Mouse (Mus musculus) forebrain, postnatal 0 days (tissue): ENCODE results near the gene Agtpbp1. TPM values are rescaled to one million over a fixed set of nuclear protein-coding genes. Genes with fewer than 3 reads are reported as not detected.

Source experiments
- ATAC-seq: fragments of 200-750 bp; cut with Nextera tagmentation; 2 replicates; pipeline ENCODE4 v1.8.0; 2017; ENCODE audit warnings: mild to moderate bottlenecking, moderate library complexity
- DNase-seq: peaks from one replicate; pipeline ENCODE4 v3.0.0-alpha.2; 2015
- H3K27ac ChIP-seq: fragments of 300-500 bp; sonication (generic); 2 replicates; pipeline ENCODE4 v1.5.1; 2014; ENCODE audit warnings: low read depth, mild to moderate bottlenecking, antibody characterized with exemption, low read length, moderate library complexity, mixed read lengths
- H3K27me3 ChIP-seq: fragments of 300-500 bp; sonication (generic); 2 replicates; pipeline ENCODE4 v1.6.1; 2014; ENCODE audit warnings: mild to moderate bottlenecking, low read length, mixed read lengths; ENCODE audit not compliant: insufficient read depth
- H3K36me3 ChIP-seq: fragments of 300-500 bp; sonication (generic); 2 replicates; pipeline ENCODE4 v1.6.1; 2014; ENCODE audit warnings: mild to moderate bottlenecking, moderate library complexity; ENCODE audit not compliant: insufficient read depth
- H3K4me1 ChIP-seq: fragments of 300-500 bp; sonication (generic); 2 replicates; pipeline ENCODE4 v1.6.1; 2014; ENCODE audit warnings: antibody characterized with exemption; ENCODE audit not compliant: insufficient read depth
- H3K4me2 ChIP-seq: fragments of 300-500 bp; sonication (generic); 2 replicates; pipeline ENCODE4 v1.6.1; 2014; ENCODE audit warnings: low read depth, mild to moderate bottlenecking, moderate library complexity
- H3K4me3 ChIP-seq: fragments of 300-500 bp; sonication (generic); 2 replicates; pipeline ENCODE4 v1.5.1; 2014; ENCODE audit warnings: low read depth, low read length, mixed read lengths
- H3K9ac ChIP-seq: fragments of 300-500 bp; sonication (generic); 2 replicates; pipeline ENCODE4 v1.6.1; 2014; ENCODE audit warnings: mild to moderate bottlenecking
- H3K9me3 ChIP-seq: fragments of 300-500 bp; sonication (generic); 2 replicates; pipeline ENCODE4 v1.6.1; 2016; ENCODE audit warnings: low read length
- CTCF ChIP-seq: sonication (generic); IDR thresholded peaks from 2 replicates; pipeline ENCODE4 v1.5.1; 2016; ENCODE audit warnings: antibody characterized with exemption, control low read depth, low read depth
- WGBS: fragments of 180-500 bp; shearing (Covaris S2); extraction: QIAGEN DNeasy Blood & Tissue Kit; methylation state at CpG from one replicate; pipeline ENCODE4 v1.1.7; 2014; 5-methylcytosine and 5-hydroxymethylcytosine counted together
- polyA plus RNA-seq: library from polyadenylated mRNA; unstranded; fragments of >200 nt; fragmentation: Nextera tagmentation; extraction: Ambion mirVana; gene quantifications from 2 replicates; pipeline ENCODE4 v1.2.1, GENCODE M21; 2015
- total RNA-seq: library from RNA; depleted of rRNA; stranded (reverse); fragments of >200 nt; gene quantifications from 2 replicates; pipeline ENCODE4 v1.2.3, GENCODE M21; 2014

Gene Agtpbp1
- total and polyA plus RNA-seq, 2 experiments from 2014 or later = 65.1 to 160 TPM

DNA sequence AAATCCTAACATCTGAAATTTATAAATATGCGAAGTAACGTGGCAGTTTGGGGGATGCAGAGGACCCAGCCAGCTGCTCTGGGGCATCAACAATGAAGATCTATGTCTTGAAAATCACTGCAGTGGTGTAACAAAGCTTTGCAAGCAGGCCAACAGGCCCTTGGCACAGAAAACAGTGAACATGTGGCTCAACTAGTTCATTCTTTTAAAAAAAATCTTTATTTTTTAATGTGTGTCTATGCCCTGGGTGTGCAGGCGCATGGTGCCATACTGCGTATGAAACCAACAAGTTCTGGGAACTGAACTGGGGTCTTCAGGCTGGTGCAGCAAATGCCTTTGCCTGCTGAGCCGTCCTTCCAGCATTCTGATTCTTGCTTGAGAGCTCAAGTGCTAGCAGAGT is 32.7 kb downstream of the Agtpbp1 start:
- H3K4me1 ChIP-seq = peaks cover 11% of the 10 kb centered on the region; the same call in 1 of the 2 replicates
- ATAC-seq = no peak
- no peaks in the 10 kb centered on the region for H3K27me3 ChIP-seq
- 82% methylated on average over 5 of the region's 5 CpGs for WGBS
- no peak overlapping the region for H3K9ac ChIP-seq
- TF ChIP-seq CTCF = no peak
- no peaks in the 10 kb centered on the region for H3K9me3 ChIP-seq
- no peak overlapping the region for H3K4me3 ChIP-seq
- DNase-seq = no peak
- H3K36me3 ChIP-seq = no peaks in the 10 kb centered on the region
- no peak overlapping the region for H3K4me2 ChIP-seq
- H3K27ac ChIP-seq = no peak overlapping the region

DNA sequence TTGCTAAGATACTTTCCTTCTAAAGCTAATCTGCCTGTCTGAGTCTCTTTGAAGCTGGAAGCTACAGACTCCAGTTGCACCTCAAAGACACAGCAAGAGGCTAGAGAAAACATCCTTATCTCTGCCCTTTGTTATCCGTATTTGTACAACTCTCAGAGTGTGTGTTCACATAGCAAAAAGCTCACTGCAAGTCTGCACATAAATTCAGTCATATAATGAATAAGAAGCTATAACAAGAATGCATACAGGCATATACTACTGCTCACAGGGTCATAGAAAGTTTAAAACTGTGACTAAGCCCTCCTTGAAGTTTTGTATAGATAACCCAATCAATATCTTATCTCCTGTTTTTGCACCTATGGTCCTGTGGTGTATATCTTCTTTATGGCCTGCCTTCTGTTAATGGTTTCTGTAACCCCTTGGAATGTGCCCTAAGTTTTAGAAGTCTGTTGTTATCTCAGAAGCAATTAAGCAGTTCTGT is 35.7 kb downstream of the Agtpbp1 start:
- Histone ChIP-seq H3K36me3 (no peaks in the 10 kb centered on the region), H3K4me2 (no peak overlapping the region), H3K27me3 (no peaks in the 10 kb centered on the region), H3K9me3 (no peaks in the 10 kb centered on the region), H3K4me1 (no peaks in the 10 kb centered on the region), H3K9ac (no peak overlapping the region), H3K27ac (no peak overlapping the region), H3K4me3 (no peak overlapping the region)
- no peak for ATAC-seq
- TF ChIP-seq CTCF = no peak
- WGBS = 80% methylated on average over 1 of the region's 1 CpGs
- no peak for DNase-seq

DNA sequence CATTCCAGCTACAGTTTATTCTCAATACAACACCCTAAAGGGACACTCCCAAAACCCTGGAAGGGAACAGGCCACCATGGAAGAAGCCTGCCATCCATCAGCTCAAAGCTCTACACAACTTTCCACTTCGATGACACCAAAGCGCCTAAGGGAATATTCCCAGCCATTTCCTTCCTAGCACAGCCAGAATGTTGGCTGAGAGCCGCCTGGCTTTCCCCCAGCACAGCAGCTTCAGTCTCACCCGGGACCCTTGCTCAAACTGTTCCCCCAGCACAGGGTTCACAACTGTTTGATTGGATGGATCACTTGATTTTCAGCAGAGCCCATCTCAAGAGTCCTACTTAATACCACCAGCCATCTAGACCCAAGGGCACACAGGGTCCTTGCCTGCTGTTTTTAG is 37.3 kb downstream of the Agtpbp1 start:
- Histone ChIP-seq H3K9ac (no peak overlapping the region), H3K36me3 (no peaks in the 10 kb centered on the region), H3K4me2 (no peak overlapping the region), H3K4me1 (no peaks in the 10 kb centered on the region), H3K27ac (no peak overlapping the region), H3K27me3 (no peaks in the 10 kb centered on the region), H3K9me3 (no peaks in the 10 kb centered on the region), H3K4me3 (no peak overlapping the region)
- no peak for TF ChIP-seq CTCF
- DNase-seq = no peak
- ATAC-seq = no peak
- 61% methylated on average over 4 of the region's 4 CpGs for WGBS

DNA sequence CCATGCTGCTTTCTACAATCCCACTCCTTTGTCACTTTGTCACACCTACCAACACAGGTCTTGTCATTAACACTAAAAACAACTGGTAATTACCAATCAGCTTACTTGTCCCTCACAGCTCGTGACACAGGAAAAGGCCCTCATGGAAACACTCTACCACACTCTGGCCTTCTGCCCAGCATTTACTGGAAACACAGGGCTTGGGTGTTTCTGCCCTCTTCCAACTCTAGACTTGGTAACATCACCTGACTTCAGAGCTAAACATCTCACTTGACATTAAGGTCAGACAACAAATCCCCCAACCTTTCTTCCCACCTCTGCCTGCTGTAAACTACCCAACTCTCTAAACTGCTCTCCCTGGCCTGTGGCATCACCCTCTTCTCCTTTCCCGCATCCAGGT is 37.9 kb downstream of the Agtpbp1 start:
- 70% methylated on average over 2 of the region's 2 CpGs for WGBS
- TF ChIP-seq CTCF = no peak
- Histone ChIP-seq H3K4me3 (no peak overlapping the region), H3K9me3 (no peaks in the 10 kb centered on the region), H3K27ac (no peak overlapping the region), H3K9ac (no peak overlapping the region), H3K36me3 (no peaks in the 10 kb centered on the region), H3K4me1 (no peaks in the 10 kb centered on the region), H3K4me2 (no peak overlapping the region), H3K27me3 (no peaks in the 10 kb centered on the region)
- DNase-seq = no peak
- ATAC-seq = no peak

DNA sequence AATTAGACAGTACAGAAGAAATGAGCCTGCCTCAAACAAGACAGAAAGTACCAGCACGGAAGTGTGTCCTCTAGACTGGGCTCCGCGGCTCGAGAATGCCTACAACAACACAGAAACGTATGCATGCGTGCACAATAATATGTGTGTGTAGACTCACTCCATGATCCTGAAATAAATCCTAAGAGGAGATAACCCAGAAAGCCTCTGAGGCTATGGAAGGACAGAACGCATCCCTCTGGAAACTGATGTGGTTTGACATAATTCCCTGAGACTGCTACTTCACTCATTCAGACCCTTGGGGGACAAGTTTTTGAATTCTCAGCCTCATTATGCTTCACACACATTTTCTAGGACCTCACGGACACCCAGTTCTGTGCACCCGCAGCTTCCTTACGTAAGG is 42.6 kb downstream of the Agtpbp1 start:
- H3K36me3 ChIP-seq = no peaks in the 10 kb centered on the region
- H3K4me3 ChIP-seq = no peak overlapping the region
- no peak for TF ChIP-seq CTCF
- no peak overlapping the region for H3K4me2 ChIP-seq
- no peaks in the 10 kb centered on the region for H3K4me1 ChIP-seq
- WGBS = 85% methylated on average over 10 of the region's 10 CpGs
- no peak overlapping the region for H3K9ac ChIP-seq
- H3K27ac ChIP-seq = no peak overlapping the region
- no peaks in the 10 kb centered on the region for H3K27me3 ChIP-seq
- ATAC-seq (no peak), DNase-seq (no peak)
- no peaks in the 10 kb centered on the region for H3K9me3 ChIP-seq

DNA sequence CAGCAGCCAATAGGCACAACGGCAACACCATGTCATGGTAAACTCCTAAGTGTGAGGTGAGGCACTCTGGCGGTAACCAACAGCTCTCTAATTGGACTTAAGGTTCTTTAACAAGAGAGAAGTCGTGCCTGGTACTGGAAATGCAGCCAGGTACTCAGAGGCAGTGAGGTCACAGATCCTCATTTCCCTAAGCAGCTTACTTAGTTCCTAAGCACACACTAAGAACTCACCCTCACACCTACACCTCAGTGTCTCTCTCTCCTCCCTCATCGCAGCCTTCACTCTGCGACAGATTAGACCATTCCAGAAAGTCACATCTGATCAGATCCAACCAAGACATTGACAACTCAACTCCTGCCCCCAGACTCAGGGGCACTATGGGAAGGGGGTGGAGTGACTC is 45.0 kb downstream of the Agtpbp1 start:
- 80% methylated on average over 5 of the region's 5 CpGs for WGBS
- no peak for ATAC-seq

DNA sequence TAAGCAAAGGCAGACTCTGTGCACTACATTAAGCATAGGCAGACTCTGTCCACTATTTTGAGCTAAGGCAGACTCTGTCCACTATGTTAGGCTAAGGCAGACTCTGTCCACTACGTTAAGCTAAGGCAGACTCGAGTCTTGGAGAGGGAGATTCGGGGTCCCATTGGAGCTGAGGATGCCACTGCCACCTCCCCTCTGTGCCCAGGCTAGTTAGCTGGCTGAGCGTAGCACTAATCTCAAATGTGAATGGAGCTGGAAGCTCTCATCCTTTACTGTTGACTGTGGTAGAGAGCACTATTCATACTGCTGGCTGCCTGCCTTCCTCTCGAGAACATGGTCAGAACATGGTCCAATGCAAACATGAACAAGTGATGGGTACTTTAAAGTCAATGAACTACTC is 46.4 kb downstream of the Agtpbp1 start:
- no peak overlapping the region for H3K4me2 ChIP-seq
- ATAC-seq (no peak), DNase-seq (no peak)
- no peaks in the 10 kb centered on the region for H3K9me3 ChIP-seq
- WGBS = 88% methylated on average over 5 of the region's 5 CpGs
- H3K9ac ChIP-seq = no peak overlapping the region
- TF ChIP-seq CTCF = no peak
- H3K27ac ChIP-seq = no peak overlapping the region
- no peak overlapping the region for H3K4me3 ChIP-seq
- H3K36me3 ChIP-seq = peaks cover 11% of the 10 kb centered on the region; the same call in 1 of the 2 replicates
- H3K27me3 ChIP-seq = no peaks in the 10 kb centered on the region
- no peaks in the 10 kb centered on the region for H3K4me1 ChIP-seq

More for the DNA sequence above, 45.0 kb downstream of the Agtpbp1 start:
- Histone ChIP-seq H3K9ac (no peak overlapping the region), H3K4me3 (no peak overlapping the region), H3K36me3 (peaks cover 7% of the 10 kb centered on the region; the same call in 1 of the 2 replicates), H3K27me3 (no peaks in the 10 kb centered on the region), H3K27ac (no peak overlapping the region), H3K4me2 (no peak overlapping the region), H3K9me3 (no peaks in the 10 kb centered on the region), H3K4me1 (no peaks in the 10 kb centered on the region)
- TF ChIP-seq CTCF = no peak
- DNase-seq = no peak

DNA sequence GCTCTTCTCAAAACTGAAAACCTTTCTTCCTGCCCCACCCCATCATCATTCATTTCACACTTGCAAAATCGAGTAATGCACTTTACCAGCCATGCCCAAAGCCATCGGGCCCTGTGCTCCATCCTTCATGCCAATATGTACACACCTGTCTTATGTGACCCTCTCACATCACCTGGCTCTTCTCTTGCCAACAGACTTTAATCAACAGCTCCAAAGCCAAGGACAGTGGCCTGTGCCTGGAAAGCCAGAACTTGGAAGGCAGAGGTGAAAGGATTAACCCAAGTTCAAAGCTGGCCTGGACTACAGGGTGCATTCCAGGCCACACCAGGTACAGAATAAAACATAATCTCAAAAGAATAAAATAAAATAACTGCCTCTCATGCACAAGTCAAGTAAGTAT is 48.4 kb downstream of the Agtpbp1 start:
- Histone ChIP-seq H3K27ac (no peak overlapping the region), H3K27me3 (no peaks in the 10 kb centered on the region), H3K4me1 (no peaks in the 10 kb centered on the region), H3K36me3 (peaks cover 22% of the 10 kb centered on the region), H3K4me2 (no peak overlapping the region), H3K9me3 (no peaks in the 10 kb centered on the region), H3K9ac (no peak overlapping the region), H3K4me3 (no peak overlapping the region)
- no peak for TF ChIP-seq CTCF
- ATAC-seq (no peak), DNase-seq (no peak)
- 82% methylated on average over 2 of the region's 2 CpGs for WGBS
